Mouse (Mus musculus) intestine, postnatal 0 days (tissue): ENCODE results near the gene Prss28. TPM values are rescaled to one million over a fixed set of nuclear protein-coding genes. Genes with fewer than 3 reads are reported as not detected.

Source experiments
- ATAC-seq: fragments of 200-750 bp; cut with Nextera tagmentation; 2 replicates; pipeline ENCODE4 v1.8.0; 2017; ENCODE audit warnings: mild to moderate bottlenecking, moderate TSS enrichment, moderate library complexity
- H3K27ac ChIP-seq: fragments of 300-500 bp; sonication (generic); 2 replicates; pipeline ENCODE4 v1.5.1; 2014; ENCODE audit warnings: mild to moderate bottlenecking, low read depth, low read length, moderate library complexity
- H3K27me3 ChIP-seq: fragments of 300-500 bp; sonication (generic); replicated peaks from 2 replicates; pipeline ENCODE4 v1.6.1; 2014; ENCODE audit warnings: low read length, mixed read lengths; ENCODE audit not compliant: control insufficient read depth, insufficient read depth
- H3K36me3 ChIP-seq: fragments of 300-500 bp; sonication (generic); 2 replicates; pipeline ENCODE4 v1.6.1; 2014; ENCODE audit warnings: mild to moderate bottlenecking, moderate library complexity; ENCODE audit not compliant: control insufficient read depth, insufficient read depth
- H3K4me1 ChIP-seq: fragments of 300-500 bp; sonication (generic); replicated peaks from 2 replicates; pipeline ENCODE4 v1.6.1; 2014; ENCODE audit warnings: antibody characterized with exemption, low read length, mixed read lengths; ENCODE audit not compliant: control insufficient read depth, insufficient read depth
- H3K4me2 ChIP-seq: fragments of 300-500 bp; sonication (generic); replicated peaks from 2 replicates; pipeline ENCODE4 v1.6.1; 2014; ENCODE audit warnings: low read depth, mild to moderate bottlenecking, moderate library complexity
- H3K4me3 ChIP-seq: fragments of 300-500 bp; sonication (generic); 2 replicates; pipeline ENCODE4 v1.5.1; 2014; ENCODE audit warnings: low read depth, low read length
- H3K9ac ChIP-seq: fragments of 300-500 bp; sonication (generic); 2 replicates; pipeline ENCODE4 v1.6.1; 2014; ENCODE audit warnings: mild to moderate bottlenecking, low read depth, low read length
- H3K9me3 ChIP-seq: fragments of 300-500 bp; sonication (generic); 2 replicates; pipeline ENCODE4 v1.6.1; 2016; ENCODE audit warnings: mixed run types; ENCODE audit not compliant: control insufficient read depth
- CTCF ChIP-seq: sonication (generic); IDR thresholded peaks from 2 replicates; pipeline ENCODE4 v1.5.1; 2016; ENCODE audit warnings: low read depth, mild to moderate bottlenecking, control low read depth, antibody characterized with exemption, moderate library complexity
- WGBS: fragments of 180-500 bp; shearing (Covaris S2); extraction: QIAGEN DNeasy Blood & Tissue Kit; methylation state at CpG from one replicate; pipeline ENCODE4 v1.1.7; 2014; 5-methylcytosine and 5-hydroxymethylcytosine counted together
- polyA plus RNA-seq: library from polyadenylated mRNA; unstranded; fragments of >200 nt; fragmentation: Nextera tagmentation; extraction: Ambion mirVana; gene quantifications from 2 replicates; pipeline ENCODE4 v1.2.1, GENCODE M21; 2015

The Prss28 gene
- polyA plus RNA-seq, 1 experiment from 2014 or later: not detected

- Histone ChIP-seq H3K27ac (no peak overlapping the region), H3K9me3 (no peaks in the 10 kb centered on the region), H3K4me1 (no peaks in the 10 kb centered on the region), H3K4me2 (no peak overlapping the region), H3K27me3 (no peaks in the 10 kb centered on the region), H3K36me3 (no peaks in the 10 kb centered on the region), H3K4me3 (no peak overlapping the region), H3K9ac (no peak overlapping the region)
- 59% methylated on average over 5 of the region's 5 CpGs for WGBS
- no peak for ATAC-seq
- TF ChIP-seq CTCF: no peak
Observed at GRCm38 (mm10) chr17:25293495-25293894, 15.0 kb upstream of the Prss28 start.

- Histone ChIP-seq H3K27ac (no peak overlapping the region), H3K4me1 (no peaks in the 10 kb centered on the region), H3K27me3 (no peaks in the 10 kb centered on the region), H3K4me3 (no peak overlapping the region), H3K4me2 (no peak overlapping the region), H3K9ac (no peak overlapping the region), H3K9me3 (no peaks in the 10 kb centered on the region), H3K36me3 (no peaks in the 10 kb centered on the region)
- no peak for TF ChIP-seq CTCF
- no peak for ATAC-seq
- 71% methylated on average over 1 of the region's 1 CpGs for WGBS
Observed at GRCm38 (mm10) chr17:25294111-25294510, 14.3 kb upstream of the Prss28 start.

GRCm38 (mm10) chr17:25298094-25298493 lies 10.4 kb upstream of the Prss28 start, which contains the start of gene Prss34:
Prss34 (plus strand) TSS chr17:25298394.
- ATAC-seq: no peak
- Histone ChIP-seq H3K9ac (no peak within 1 kb of the TSS), H3K4me1 (no peaks in the 10 kb centered on the region), H3K4me2 (no peak within 1 kb of the TSS), H3K36me3 (no peaks in the 10 kb centered on the region), H3K9me3 (no peaks in the 10 kb centered on the region), H3K27me3 (no peaks in the 10 kb centered on the region), H3K4me3 (no peak within 1 kb of the TSS), H3K27ac (no peak within 1 kb of the TSS)
- WGBS: 81% methylated on average over 5 of the region's 5 CpGs
- no peak for TF ChIP-seq CTCF

GRCm38 (mm10) chr17:25318354-25318753 lies 9.9 kb downstream of the Prss28 start, which contains the start of gene Prss29:
Prss29 (plus strand) TSS chr17:25318654.
- WGBS: 65% methylated on average over 5 of the region's 5 CpGs
- no peaks in the 10 kb centered on the region for H3K4me1 ChIP-seq
- TF ChIP-seq CTCF: no peak
- ATAC-seq: no peak
- no peaks in the 10 kb centered on the region for H3K36me3 ChIP-seq
- H3K4me2 ChIP-seq: no peak within 1 kb of the TSS
- no peaks in the 10 kb centered on the region for H3K9me3 ChIP-seq
- H3K27me3 ChIP-seq: no peaks in the 10 kb centered on the region
- no peak within 1 kb of the TSS for H3K27ac ChIP-seq
- no peak within 1 kb of the TSS for H3K9ac ChIP-seq
- H3K4me3 ChIP-seq: no peak within 1 kb of the TSS

- H3K4me3 ChIP-seq: no peak overlapping the region
- no peaks in the 10 kb centered on the region for H3K4me1 ChIP-seq
- H3K27ac ChIP-seq: no peak overlapping the region
- 91% methylated on average over 8 of the region's 8 CpGs for WGBS
- ATAC-seq: no peak
- no peak overlapping the region for H3K4me2 ChIP-seq
- H3K27me3 ChIP-seq: no peaks in the 10 kb centered on the region
- H3K36me3 ChIP-seq: no peaks in the 10 kb centered on the region
- H3K9me3 ChIP-seq: no peaks in the 10 kb centered on the region
- no peak overlapping the region for H3K9ac ChIP-seq
- TF ChIP-seq CTCF: no peak
Observed at GRCm38 (mm10) chr17:25320819-25321218, 12.4 kb downstream of the Prss28 start.

GRCm38 (mm10) chr17:25322930-25323329 lies 14.5 kb downstream of the Prss28 start:
- ATAC-seq: no peak
- Histone ChIP-seq H3K9ac (no peak overlapping the region), H3K36me3 (no peaks in the 10 kb centered on the region), H3K4me3 (no peak overlapping the region), H3K4me2 (no peak overlapping the region), H3K9me3 (no peaks in the 10 kb centered on the region), H3K27ac (no peak overlapping the region), H3K27me3 (no peaks in the 10 kb centered on the region), H3K4me1 (no peaks in the 10 kb centered on the region)
- TF ChIP-seq CTCF: no peak
- 5% methylated on average over 2 of the region's 2 CpGs for WGBS

- Histone ChIP-seq H3K9ac (no peak overlapping the region), H3K9me3 (no peaks in the 10 kb centered on the region), H3K27ac (no peak overlapping the region), H3K36me3 (no peaks in the 10 kb centered on the region), H3K4me2 (no peak overlapping the region), H3K4me3 (no peak overlapping the region), H3K27me3 (0 out of 2 replicates have a peak, but pooled peaks cover 4% of the 10 kb centered on the region), H3K4me1 (no peaks in the 10 kb centered on the region)
- 69% methylated on average over 9 of the region's 9 CpGs for WGBS
- ATAC-seq: no peak
- no peak for TF ChIP-seq CTCF
Observed at GRCm38 (mm10) chr17:25332321-25332720, 23.9 kb downstream of the Prss28 start.
